Mouse (Mus musculus) CH12.LX (cell line): ENCODE data around the gene Tk1.

Source experiments
- CTCF ChIP-seq, 2 experiments: IDR thresholded peaks in 1 of 2; conservative IDR thresholded peaks in 1 of 2; 2 replicates each; pipeline ENCODE4 v1.5.1; 2011 to 2012; ENCODE audit warnings: low read depth in 2 of 2, low read length in 2 of 2, improper control_type of control experiment in 1 of 2, inconsistent platforms in 1 of 2, mild to moderate bottlenecking in 1 of 2, moderate library complexity in 1 of 2
- EP300 ChIP-seq: IDR thresholded peaks from 2 replicates; pipeline ENCODE4 v1.6.1; 2011; ENCODE audit warnings: low read length, improper control_type of control experiment
- MAFK ChIP-seq: IDR thresholded peaks from 2 replicates; pipeline ENCODE4 v1.6.1; 2011; ENCODE audit warnings: low read length, improper control_type of control experiment; ENCODE audit not compliant: insufficient replicate concordance
- NRF1 ChIP-seq: IDR thresholded peaks from 2 replicates; pipeline ENCODE4 v1.6.1; 2014; ENCODE audit warnings: low read depth, mild to moderate bottlenecking, inconsistent platforms, low read length, improper control_type of control experiment, moderate library complexity
- POLR2A ChIP-seq: IDR thresholded peaks from 2 replicates; pipeline ENCODE4 v1.6.1; 2011; ENCODE audit warnings: low read depth, mild to moderate bottlenecking, improper control_type of control experiment, low read length
- USF1 ChIP-seq: IDR thresholded peaks from 2 replicates; pipeline ENCODE4 v1.6.1; 2014; ENCODE audit warnings: low read depth, mild to moderate bottlenecking, inconsistent platforms, low read length, improper control_type of control experiment
- ZMIZ1 ChIP-seq: IDR thresholded peaks from 2 replicates; pipeline ENCODE4 v1.6.1; 2012; ENCODE audit warnings: low read depth, mild to moderate bottlenecking, inconsistent platforms, low read length, improper control_type of control experiment

GRCm38 (mm10) chr11:117836306-117836705 lies 10.4 kb upstream of the Tk1 start:
- TF ChIP-seq EP300 = no peak
- TF ChIP-seq NRF1 = no peak
- TF ChIP-seq POLR2A = no peak
- TF ChIP-seq CTCF (conservative IDR thresholded peaks at IDR 0.05 in 1 of 2, IDR thresholded peaks at IDR 0.05 in 1 of 2; ENCODE audit: low read depth in 2 of 2, low read length in 2 of 2) = no peak
- no peak for TF ChIP-seq MAFK
- no peak for TF ChIP-seq USF1
- no peak for TF ChIP-seq ZMIZ1
